Mouse (Mus musculus) limb, embryonic 13.5 days (tissue): ENCODE measurements around the gene Astn1. TPM values are rescaled to one million over a fixed set of nuclear protein-coding genes. Genes with fewer than 3 reads are reported as not detected.

Experiments
- ATAC-seq: fragments of 200-750 bp; cut with Nextera tagmentation; 2 replicates; pipeline ENCODE4 v1.8.0; 2017; ENCODE audit warnings: low read depth, moderate number of reproducible peaks, moderate TSS enrichment; ENCODE audit not compliant: low FRiP score
- H3K27ac ChIP-seq: fragments of 300-500 bp; sonication (generic); 2 replicates; pipeline ENCODE4 v1.5.1; 2015; ENCODE audit warnings: inconsistent platforms, mild to moderate bottlenecking, moderate library complexity
- H3K27me3 ChIP-seq: fragments of 300-500 bp; sonication (generic); 2 replicates; pipeline ENCODE4 v1.6.1; 2015; ENCODE audit warnings: mild to moderate bottlenecking, inconsistent platforms
- H3K36me3 ChIP-seq: fragments of 300-500 bp; sonication (generic); 2 replicates; pipeline ENCODE4 v1.6.1; 2015; ENCODE audit warnings: inconsistent platforms, mild to moderate bottlenecking, moderate library complexity
- H3K4me1 ChIP-seq: fragments of 300-500 bp; sonication (generic); 2 replicates; pipeline ENCODE4 v1.6.1; 2015; ENCODE audit warnings: inconsistent platforms
- H3K4me2 ChIP-seq: fragments of 300-500 bp; sonication (generic); replicated peaks from 2 replicates; pipeline ENCODE4 v1.6.1; 2015; ENCODE audit warnings: inconsistent platforms, mild to moderate bottlenecking, moderate library complexity
- H3K4me3 ChIP-seq: fragments of 300-500 bp; sonication (generic); 2 replicates; pipeline ENCODE4 v1.5.1; 2015; ENCODE audit warnings: moderate library complexity, mild to moderate bottlenecking, inconsistent platforms
- H3K9ac ChIP-seq: fragments of 300-500 bp; sonication (generic); 2 replicates; pipeline ENCODE4 v1.6.1; 2015; ENCODE audit warnings: mild to moderate bottlenecking, inconsistent platforms
- H3K9me3 ChIP-seq: fragments of 300-500 bp; sonication (generic); 2 replicates; pipeline ENCODE4 v1.6.1; 2016; ENCODE audit warnings: inconsistent platforms
- WGBS: fragments of 180-500 bp; shearing (Covaris S2); methylation state at CpG from one replicate; pipeline ENCODE4 v1.1.7; 2015; 5-methylcytosine and 5-hydroxymethylcytosine counted together
- polyA plus RNA-seq: library from polyadenylated mRNA; unstranded; fragments of >200 nt; fragmentation: Nextera tagmentation; extraction: Ambion mirVana; gene quantifications from 2 replicates; pipeline ENCODE4 v1.2.1, GENCODE M21; 2015

Astn1 gene
- polyA plus RNA-seq, 1 experiment from 2014 or later: 4.7 TPM

GRCm38 (mm10) chr1:158597996-158598395 is 235.9 kb downstream of the Astn1 start:
- ATAC-seq: no peak
- no peak overlapping the region for H3K4me3 ChIP-seq
- no peaks in the 10 kb centered on the region for H3K9me3 ChIP-seq
- no peak overlapping the region for H3K27ac ChIP-seq
- peaks cover 11% of the 10 kb centered on the region for H3K4me1 ChIP-seq
- no peak overlapping the region for H3K4me2 ChIP-seq
- 61% methylated on average over 7 of the region's 7 CpGs for WGBS
- no peak overlapping the region for H3K9ac ChIP-seq
- no peaks in the 10 kb centered on the region for H3K36me3 ChIP-seq
- H3K27me3 ChIP-seq: no peaks in the 10 kb centered on the region; the same call in 1 of the 2 replicates

GRCm38 (mm10) chr1:158599435-158599834 is 237.4 kb downstream of the Astn1 start:
- H3K27me3 ChIP-seq: no peaks in the 10 kb centered on the region; the same call in 1 of the 2 replicates
- no peak overlapping the region for H3K4me2 ChIP-seq
- H3K27ac ChIP-seq: no peak overlapping the region
- WGBS: 43% methylated on average over 2 of the region's 2 CpGs
- no peak overlapping the region for H3K9ac ChIP-seq
- H3K36me3 ChIP-seq: no peaks in the 10 kb centered on the region
- peaks cover 11% of the 10 kb centered on the region for H3K4me1 ChIP-seq
- ATAC-seq: no peak
- no peak overlapping the region for H3K4me3 ChIP-seq
- no peaks in the 10 kb centered on the region for H3K9me3 ChIP-seq

GRCm38 (mm10) chr1:158603056-158603455 is 241.0 kb downstream of the Astn1 start:
- H3K36me3 ChIP-seq: no peaks in the 10 kb centered on the region
- no peak for ATAC-seq
- 76% methylated on average over 2 of the region's 2 CpGs for WGBS

GRCm38 (mm10) chr1:158604149-158604548 is 242.1 kb downstream of the Astn1 start:
- Histone ChIP-seq H3K9ac (no peak overlapping the region), H3K36me3 (no peaks in the 10 kb centered on the region), H3K9me3 (no peaks in the 10 kb centered on the region), H3K4me2 (no peak overlapping the region), H3K4me3 (no peak overlapping the region), H3K27ac (no peak overlapping the region), H3K4me1 (no peaks in the 10 kb centered on the region), H3K27me3 (no peaks in the 10 kb centered on the region)
- 93% methylated on average over 1 of the region's 1 CpGs for WGBS
- ATAC-seq: no peak

More at GRCm38 (mm10) chr1:158603056-158603455, 241.0 kb downstream of the Astn1 start:
- no peaks in the 10 kb centered on the region for H3K27me3 ChIP-seq
- H3K9me3 ChIP-seq: no peaks in the 10 kb centered on the region
- H3K9ac ChIP-seq: no peak overlapping the region
- H3K4me1 ChIP-seq: no peaks in the 10 kb centered on the region
- H3K27ac ChIP-seq: no peak overlapping the region
- H3K4me3 ChIP-seq: no peak overlapping the region
- H3K4me2 ChIP-seq: no peak overlapping the region

- H3K27me3 ChIP-seq: no peaks in the 10 kb centered on the region
- 89% methylated on average over 4 of the region's 4 CpGs for WGBS
- H3K4me3 ChIP-seq: no peak overlapping the region
- no peak overlapping the region for H3K4me2 ChIP-seq
- no peak overlapping the region for H3K9ac ChIP-seq
- no peaks in the 10 kb centered on the region for H3K4me1 ChIP-seq
- no peaks in the 10 kb centered on the region for H3K9me3 ChIP-seq
- no peak overlapping the region for H3K27ac ChIP-seq
- no peak for ATAC-seq
- H3K36me3 ChIP-seq: no peaks in the 10 kb centered on the region
These were observed 243.5 kb downstream of the Astn1 start for GRCm38 (mm10) chr1:158605597-158605996.

GRCm38 (mm10) chr1:158606324-158606723 is 244.3 kb downstream of the Astn1 start:
- Histone ChIP-seq H3K4me2 (no peak overlapping the region), H3K36me3 (no peaks in the 10 kb centered on the region), H3K27ac (no peak overlapping the region), H3K4me3 (no peak overlapping the region), H3K9me3 (no peaks in the 10 kb centered on the region), H3K4me1 (no peaks in the 10 kb centered on the region), H3K9ac (no peak overlapping the region), H3K27me3 (no peaks in the 10 kb centered on the region)
- no peak for ATAC-seq
- WGBS: 80% methylated on average over 10 of the region's 10 CpGs

GRCm38 (mm10) chr1:158607201-158607600 is 245.1 kb downstream of the Astn1 start:
- Histone ChIP-seq H3K9me3 (no peaks in the 10 kb centered on the region), H3K9ac (no peak overlapping the region), H3K4me1 (no peaks in the 10 kb centered on the region), H3K4me2 (no peak overlapping the region), H3K27ac (no peak overlapping the region), H3K36me3 (no peaks in the 10 kb centered on the region), H3K27me3 (no peaks in the 10 kb centered on the region), H3K4me3 (no peak overlapping the region)
- 56% methylated on average over 1 of the region's 1 CpGs for WGBS
- no peak for ATAC-seq

- Histone ChIP-seq H3K4me3 (no peak overlapping the region), H3K27me3 (no peaks in the 10 kb centered on the region), H3K9me3 (no peaks in the 10 kb centered on the region), H3K4me1 (no peaks in the 10 kb centered on the region), H3K36me3 (peaks cover 4% of the 10 kb centered on the region; the same call in 1 of the 2 replicates), H3K9ac (no peak overlapping the region), H3K4me2 (no peak overlapping the region), H3K27ac (no peak overlapping the region)
- WGBS: 95% methylated on average over 1 of the region's 1 CpGs
- no peak for ATAC-seq
These were observed 253.1 kb downstream of the Astn1 start for GRCm38 (mm10) chr1:158615202-158615601.

- no peaks in the 10 kb centered on the region for H3K36me3 ChIP-seq
- no peaks in the 10 kb centered on the region for H3K4me1 ChIP-seq
- H3K4me2 ChIP-seq: no peak overlapping the region
- ATAC-seq: no peak
- WGBS: 73% methylated on average over 4 of the region's 4 CpGs
- no peak overlapping the region for H3K4me3 ChIP-seq
- H3K9ac ChIP-seq: no peak overlapping the region
- H3K9me3 ChIP-seq: no peaks in the 10 kb centered on the region
- H3K27me3 ChIP-seq: no peaks in the 10 kb centered on the region
- H3K27ac ChIP-seq: no peak overlapping the region
These were observed 255.9 kb downstream of the Astn1 start for GRCm38 (mm10) chr1:158617943-158618342.

GRCm38 (mm10) chr1:158632935-158633334 is 270.9 kb downstream of the Astn1 start:
- no peak overlapping the region for H3K9ac ChIP-seq

GRCm38 (mm10) chr1:158633441-158633840 is 271.4 kb downstream of the Astn1 start:
- ATAC-seq: no peak
- no peak overlapping the region for H3K9ac ChIP-seq
- H3K27me3 ChIP-seq: no peaks in the 10 kb centered on the region
- no peaks in the 10 kb centered on the region for H3K4me1 ChIP-seq
- H3K9me3 ChIP-seq: no peaks in the 10 kb centered on the region
- 53% methylated on average over 2 of the region's 2 CpGs for WGBS
- H3K4me2 ChIP-seq: no peak overlapping the region
- no peaks in the 10 kb centered on the region for H3K36me3 ChIP-seq
- no peak overlapping the region for H3K4me3 ChIP-seq
- H3K27ac ChIP-seq: no peak overlapping the region

More at GRCm38 (mm10) chr1:158632935-158633334, 270.9 kb downstream of the Astn1 start:
- ATAC-seq: no peak
- 82% methylated on average over 4 of the region's 4 CpGs for WGBS
- no peak overlapping the region for H3K4me3 ChIP-seq
- H3K27ac ChIP-seq: no peak overlapping the region
- H3K36me3 ChIP-seq: no peaks in the 10 kb centered on the region
- H3K4me2 ChIP-seq: no peak overlapping the region
- no peaks in the 10 kb centered on the region for H3K4me1 ChIP-seq
- no peaks in the 10 kb centered on the region for H3K27me3 ChIP-seq
- no peaks in the 10 kb centered on the region for H3K9me3 ChIP-seq

GRCm38 (mm10) chr1:158641306-158641705 is 279.2 kb downstream of the Astn1 start:
- H3K4me2 ChIP-seq: no peak overlapping the region
- no peak for ATAC-seq
- no peak overlapping the region for H3K27ac ChIP-seq
- no peaks in the 10 kb centered on the region for H3K36me3 ChIP-seq
- WGBS: 87% methylated on average over 2 of the region's 2 CpGs
- no peak overlapping the region for H3K4me3 ChIP-seq
- no peaks in the 10 kb centered on the region for H3K9me3 ChIP-seq
- H3K27me3 ChIP-seq: no peaks in the 10 kb centered on the region
- H3K4me1 ChIP-seq: no peaks in the 10 kb centered on the region
- H3K9ac ChIP-seq: no peak overlapping the region

- H3K27ac ChIP-seq: no peak overlapping the region
- no peaks in the 10 kb centered on the region for H3K4me1 ChIP-seq
- no peak overlapping the region for H3K4me3 ChIP-seq
- H3K36me3 ChIP-seq: no peaks in the 10 kb centered on the region
- H3K27me3 ChIP-seq: no peaks in the 10 kb centered on the region
- H3K9me3 ChIP-seq: no peaks in the 10 kb centered on the region
- no peak for ATAC-seq
- no peak overlapping the region for H3K4me2 ChIP-seq
- no peak overlapping the region for H3K9ac ChIP-seq
These were observed 280.2 kb downstream of the Astn1 start for GRCm38 (mm10) chr1:158642247-158642646.
